Mouse (Mus musculus): ENCODE measurements around the gene Psen2.

DNA sequence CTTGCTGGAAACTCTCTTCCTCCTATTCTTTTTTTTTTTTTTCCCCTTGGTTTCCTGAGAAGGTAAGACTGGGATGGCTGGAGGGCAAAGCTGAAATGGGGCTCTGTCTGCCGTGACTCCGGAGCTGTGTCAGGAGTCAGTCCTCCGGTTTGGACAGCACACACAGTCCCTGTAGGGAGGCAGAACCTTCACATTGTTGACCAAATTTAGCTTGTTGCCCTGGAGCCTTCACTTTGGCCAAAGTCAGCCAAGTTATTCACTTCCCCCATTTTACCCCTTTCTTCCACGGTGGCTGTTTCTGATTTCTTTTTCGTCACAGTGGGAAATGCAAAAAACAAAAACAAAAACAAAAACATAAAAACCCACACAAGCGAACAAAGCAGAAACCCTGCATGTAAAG lies 49.0 kb upstream of the Psen2 start:
- TF ChIP-seq GATA1 (IDR thresholded peaks at IDR 0.05; ENCODE audit: low read length) = no peak
- TF ChIP-seq TAL1 (IDR thresholded peaks at IDR 0.05; ENCODE audit: low read length) = no peak

Measured in erythroblast, embryonic 14.5 days (primary cell).